Mouse (Mus musculus): Measurements from ENCODE around the gene Prkg1. TPM values are rescaled to one million over a fixed set of nuclear protein-coding genes. Genes with fewer than 3 reads are reported as not detected.

The Prkg1 gene
- polyA plus RNA-seq, 1 experiment = 82.5 TPM

- Histone ChIP-seq H3K27ac (ENCODE audit: control insufficient read depth, insufficient read depth, low read depth, low read length) (no peak overlapping the region), H3K4me1 (ENCODE audit: control insufficient read depth, insufficient read depth, low read length) (no peaks in the 10 kb centered on the region), H3K36me3 (ENCODE audit: control insufficient read depth, insufficient read depth, low read length) (no peaks in the 10 kb centered on the region), H3K4me3 (ENCODE audit: control insufficient read depth, low read depth, low read length) (no peak overlapping the region), H3K27me3 (ENCODE audit: control insufficient read depth, insufficient read depth, low read length) (no peaks in the 10 kb centered on the region)
- TF ChIP-seq CTCF (IDR thresholded peaks at IDR 0.05; ENCODE audit: control insufficient read depth, insufficient read depth, insufficient replicate concordance, low read depth, low read length) (no peak), POLR2A (IDR thresholded peaks at IDR 0.05; ENCODE audit: control insufficient read depth, low read depth, low read length) (no peak)
Measured at GRCm38 (mm10) chr19:31781077-31781476, 16.2 kb upstream of the Prkg1 start.

DNA sequence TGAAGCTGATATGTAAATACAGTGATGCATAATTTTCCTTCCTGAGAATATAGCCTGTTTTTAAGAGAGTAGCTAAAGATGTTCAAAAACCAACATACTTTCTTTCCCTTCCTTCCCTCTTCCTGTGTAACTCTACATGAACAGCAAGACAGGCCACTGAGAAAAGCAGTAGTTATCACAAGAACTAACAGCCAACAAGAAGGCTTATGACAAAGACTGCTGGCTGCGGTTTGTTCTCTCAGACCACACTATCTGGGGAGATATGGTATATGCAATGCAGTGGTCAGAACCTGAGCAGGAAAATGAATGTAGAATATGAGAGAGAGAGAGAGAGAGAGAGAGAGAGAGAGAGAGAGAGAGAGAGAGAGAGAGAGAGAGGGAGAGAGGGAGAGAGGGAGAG, 15.4 kb upstream of the Prkg1 start:
- Histone ChIP-seq H3K4me3 (ENCODE audit: control insufficient read depth, low read depth, low read length) (no peak overlapping the region), H3K36me3 (ENCODE audit: control insufficient read depth, insufficient read depth, low read length) (no peaks in the 10 kb centered on the region), H3K4me1 (ENCODE audit: control insufficient read depth, insufficient read depth, low read length) (no peaks in the 10 kb centered on the region), H3K27ac (ENCODE audit: control insufficient read depth, insufficient read depth, low read depth, low read length) (no peak overlapping the region), H3K27me3 (ENCODE audit: control insufficient read depth, insufficient read depth, low read length) (no peaks in the 10 kb centered on the region)
- no peak for TF ChIP-seq POLR2A (IDR thresholded peaks at IDR 0.05; ENCODE audit: control insufficient read depth, low read depth, low read length)
- no peak for TF ChIP-seq CTCF (IDR thresholded peaks at IDR 0.05; ENCODE audit: control insufficient read depth, insufficient read depth, insufficient replicate concordance, low read depth, low read length)

GRCm38 (mm10) chr19:31779021-31779420, 14.2 kb upstream of the Prkg1 start:
- Histone ChIP-seq H3K4me3 (ENCODE audit: control insufficient read depth, low read depth, low read length) (no peak overlapping the region), H3K27me3 (ENCODE audit: control insufficient read depth, insufficient read depth, low read length) (no peaks in the 10 kb centered on the region), H3K4me1 (ENCODE audit: control insufficient read depth, insufficient read depth, low read length) (no peaks in the 10 kb centered on the region), H3K27ac (ENCODE audit: control insufficient read depth, insufficient read depth, low read depth, low read length) (no peak overlapping the region), H3K36me3 (ENCODE audit: control insufficient read depth, insufficient read depth, low read length) (no peaks in the 10 kb centered on the region)
- TF ChIP-seq CTCF (IDR thresholded peaks at IDR 0.05; ENCODE audit: control insufficient read depth, insufficient read depth, insufficient replicate concordance, low read depth, low read length) (no peak), POLR2A (IDR thresholded peaks at IDR 0.05; ENCODE audit: control insufficient read depth, low read depth, low read length) (no peak)

DNA sequence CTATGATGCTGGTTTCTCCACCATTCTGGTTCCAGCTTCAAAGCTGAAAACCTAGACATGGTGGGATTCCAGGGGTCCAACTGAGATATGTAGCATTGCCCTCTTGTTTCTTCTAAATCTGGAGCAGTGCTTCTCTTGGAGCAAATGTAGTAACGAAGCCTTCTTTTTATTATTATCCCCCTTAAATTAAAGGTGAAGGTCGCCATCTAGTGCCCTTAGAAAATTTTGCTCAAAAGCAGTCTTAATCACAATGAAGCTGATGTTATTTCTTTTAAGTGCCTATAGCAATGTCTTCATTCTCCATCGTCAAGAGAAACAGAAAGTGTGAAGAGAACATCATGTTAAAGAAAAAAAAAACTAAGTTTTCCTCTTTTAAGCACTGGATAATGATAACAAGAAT, 2.2 kb upstream of the Prkg1 start:
- TF ChIP-seq POLR2A (IDR thresholded peaks at IDR 0.05; ENCODE audit: control insufficient read depth, low read depth, low read length) = no peak
- TF ChIP-seq CTCF (IDR thresholded peaks at IDR 0.05; ENCODE audit: control insufficient read depth, insufficient read depth, insufficient replicate concordance, low read depth, low read length) = no peak
- Histone ChIP-seq H3K27me3 (ENCODE audit: control insufficient read depth, insufficient read depth, low read length) (no peaks in the 10 kb centered on the region; the same call in 1 of the 2 replicates), H3K4me3 (ENCODE audit: control insufficient read depth, low read depth, low read length) (no peak overlapping the region), H3K27ac (ENCODE audit: control insufficient read depth, insufficient read depth, low read depth, low read length) (no peak overlapping the region), H3K4me1 (ENCODE audit: control insufficient read depth, insufficient read depth, low read length) (peaks cover 8% of the 10 kb centered on the region), H3K36me3 (ENCODE audit: control insufficient read depth, insufficient read depth, low read length) (no peaks in the 10 kb centered on the region)

- H3K36me3 ChIP-seq (ENCODE audit: control insufficient read depth, insufficient read depth, low read length) = no peaks in the 10 kb centered on the region
- no peak overlapping the region for H3K4me3 ChIP-seq (ENCODE audit: control insufficient read depth, low read depth, low read length)
- no peak overlapping the region for H3K27ac ChIP-seq (ENCODE audit: control insufficient read depth, insufficient read depth, low read depth, low read length)
- TF ChIP-seq POLR2A (IDR thresholded peaks at IDR 0.05; ENCODE audit: control insufficient read depth, low read depth, low read length) = no peak
- TF ChIP-seq CTCF (IDR thresholded peaks at IDR 0.05; ENCODE audit: control insufficient read depth, insufficient read depth, insufficient replicate concordance, low read depth, low read length) = no peak
- no peaks in the 10 kb centered on the region; the same call in 1 of the 2 replicates for H3K27me3 ChIP-seq (ENCODE audit: control insufficient read depth, insufficient read depth, low read length)
- peaks cover 8% of the 10 kb centered on the region for H3K4me1 ChIP-seq (ENCODE audit: control insufficient read depth, insufficient read depth, low read length)
Measured at GRCm38 (mm10) chr19:31765451-31765850, 618 bp upstream of the Prkg1 start.

DNA sequence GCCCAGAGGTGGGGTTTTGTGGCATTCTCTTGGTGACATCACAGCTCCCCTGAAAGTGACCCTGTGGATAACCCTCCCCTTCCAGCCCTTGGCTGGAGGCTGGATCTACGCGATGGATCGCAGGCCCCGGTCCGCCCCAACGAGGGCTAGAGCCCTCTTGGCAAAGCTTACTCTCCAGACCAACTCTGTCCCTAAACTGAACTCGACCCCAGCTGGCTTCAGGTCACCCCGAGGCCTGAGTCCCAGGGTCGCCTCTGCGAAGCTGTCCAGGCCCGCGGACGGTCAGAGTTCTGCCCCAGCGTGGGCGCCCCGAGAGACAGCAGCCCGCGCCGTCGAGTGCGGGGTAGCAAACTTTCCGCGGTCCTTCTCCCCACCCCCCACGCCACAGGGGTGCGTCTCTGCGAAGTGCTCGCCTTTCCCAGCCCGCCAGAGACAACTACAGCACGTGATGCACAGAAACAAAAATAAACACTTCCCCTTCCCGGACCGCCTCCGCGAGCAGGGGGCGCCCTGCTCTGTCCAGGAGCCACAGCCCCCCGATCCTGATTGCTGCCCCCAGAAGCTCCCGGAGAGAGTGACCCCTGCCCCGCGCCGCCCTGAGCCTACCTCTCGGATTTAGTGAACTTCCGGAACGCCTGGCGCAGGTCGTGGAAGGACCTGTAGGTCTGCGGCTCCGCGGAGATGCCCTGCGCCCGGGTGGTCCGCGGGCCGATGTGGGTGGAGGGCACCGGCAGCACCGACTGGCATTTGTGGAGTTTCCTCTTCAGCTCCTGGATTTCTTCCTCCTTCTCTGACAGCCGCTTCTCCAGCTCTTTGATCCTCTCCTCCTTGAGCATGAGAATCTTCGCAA, 657 bp downstream of the Prkg1 start:
- H3K27ac ChIP-seq (ENCODE audit: control insufficient read depth, insufficient read depth, low read depth, low read length) = no peak overlapping the region
- no peaks in the 10 kb centered on the region; the same call in 1 of the 2 replicates for H3K27me3 ChIP-seq (ENCODE audit: control insufficient read depth, insufficient read depth, low read length)
- H3K4me1 ChIP-seq (ENCODE audit: control insufficient read depth, insufficient read depth, low read length) = peaks cover 8% of the 10 kb centered on the region

GRCm38 (mm10) chr19:31763246-31763821, 1.5 kb downstream of the Prkg1 start:
- no peak overlapping the region for H3K27ac ChIP-seq (ENCODE audit: control insufficient read depth, insufficient read depth, low read depth, low read length)
- no peaks in the 10 kb centered on the region; the same call in 1 of the 2 replicates for H3K27me3 ChIP-seq (ENCODE audit: control insufficient read depth, insufficient read depth, low read length)
- TF ChIP-seq CTCF (IDR thresholded peaks at IDR 0.05; ENCODE audit: control insufficient read depth, insufficient read depth, insufficient replicate concordance, low read depth, low read length) (no peak), POLR2A (IDR thresholded peaks at IDR 0.05; ENCODE audit: control insufficient read depth, low read depth, low read length) (no peak)
- H3K4me1 ChIP-seq (ENCODE audit: control insufficient read depth, insufficient read depth, low read length) = peaks cover 8% of the 10 kb centered on the region
- H3K36me3 ChIP-seq (ENCODE audit: control insufficient read depth, insufficient read depth, low read length) = no peaks in the 10 kb centered on the region
- no peak overlapping the region; the same call in 1 of the 2 replicates for H3K4me3 ChIP-seq (ENCODE audit: control insufficient read depth, low read depth, low read length)

More for the DNA sequence above, 657 bp downstream of the Prkg1 start:
- TF ChIP-seq CTCF (IDR thresholded peaks at IDR 0.05; ENCODE audit: control insufficient read depth, insufficient read depth, insufficient replicate concordance, low read depth, low read length) (no peak), POLR2A (IDR thresholded peaks at IDR 0.05; ENCODE audit: control insufficient read depth, low read depth, low read length) (no peak)
- H3K4me3 ChIP-seq (ENCODE audit: control insufficient read depth, low read depth, low read length) = peak overlapping the region; percentile 73
- no peaks in the 10 kb centered on the region for H3K36me3 ChIP-seq (ENCODE audit: control insufficient read depth, insufficient read depth, low read length)
